Mouse (Mus musculus): ENCODE results near the gene Ctnna3. TPM values are rescaled to one million over a fixed set of nuclear protein-coding genes. Genes with fewer than 3 reads are reported as not detected.
"Not testable (repeated sequence)": the region's sequence is repeated elsewhere in the genome, so short reads cannot be mapped to it uniquely, and the experiment has no call there.

Ctnna3 gene
- polyA plus RNA-seq, 1 experiment from 2014 or later = 18.5 TPM

DNA sequence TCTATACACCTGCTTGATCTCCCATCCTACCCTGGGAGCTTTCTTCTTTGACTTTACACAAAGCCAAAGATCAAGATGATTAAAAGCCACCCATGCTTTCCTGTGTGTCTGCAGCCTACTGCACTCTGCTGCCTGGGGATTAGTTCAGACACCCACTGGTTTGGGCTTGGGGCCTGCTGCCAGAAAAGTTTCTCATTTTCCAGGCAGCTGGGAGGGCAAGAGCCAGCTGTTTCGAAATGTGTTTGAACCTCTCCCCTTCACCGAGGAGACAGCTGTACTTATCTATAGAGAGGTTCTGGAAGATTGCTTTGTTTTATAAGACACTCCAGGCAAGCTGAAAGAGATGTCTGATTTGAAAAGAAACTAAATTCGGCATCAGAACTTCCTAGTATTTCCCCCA, 1563.0 kb downstream of the Ctnna3 start:
- Histone ChIP-seq H3K27ac (replicated peaks) (no peak overlapping the region), H3K9ac (no peak overlapping the region), H3K36me3 (no peaks in the 10 kb centered on the region), H3K4me1 (no peaks in the 10 kb centered on the region), H3K4me2 (no peak overlapping the region), H3K27me3 (replicated peaks) (no peaks in the 10 kb centered on the region), H3K4me3 (no peak overlapping the region), H3K9me3 (0 out of 2 replicates have a peak, but pooled peaks cover 5% of the 10 kb centered on the region)
- 52% methylated on average over 3 of the region's 3 CpGs for WGBS
- ATAC-seq (ENCODE audit: extremely low read depth, insufficient number of reproducible peaks, low FRiP score, low TSS enrichment) = no peak

DNA sequence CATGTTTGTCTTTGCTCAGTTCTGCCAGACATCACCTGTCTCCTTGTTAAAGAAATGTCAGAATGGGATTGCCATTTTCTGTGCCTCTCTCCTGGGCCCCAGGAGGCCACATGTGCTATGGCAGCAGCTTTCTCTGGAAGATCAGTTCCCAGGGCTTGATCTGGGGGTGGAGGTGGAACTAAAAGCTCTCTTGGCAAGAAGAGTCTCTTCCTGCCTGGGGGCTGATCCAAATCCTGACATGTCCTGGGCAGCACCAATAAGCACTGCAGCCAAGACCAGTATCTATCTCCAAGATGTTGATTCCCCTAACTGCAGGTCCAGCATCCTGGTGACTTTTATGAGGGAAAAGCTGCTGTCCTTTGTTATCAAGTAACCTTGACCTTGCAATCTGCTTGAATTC, 1583.6 kb downstream of the Ctnna3 start:
- Histone ChIP-seq H3K4me1 (no peaks in the 10 kb centered on the region), H3K36me3 (no peaks in the 10 kb centered on the region), H3K4me3 (no peak overlapping the region), H3K4me2 (no peak overlapping the region), H3K27me3 (replicated peaks) (no peaks in the 10 kb centered on the region), H3K27ac (replicated peaks) (no peak overlapping the region), H3K9me3 (no peaks in the 10 kb centered on the region), H3K9ac (no peak overlapping the region)
- ATAC-seq (ENCODE audit: extremely low read depth, insufficient number of reproducible peaks, low FRiP score, low TSS enrichment) = no peak

GRCm38 (mm10) chr10:65022667-65023066, 1592.8 kb downstream of the Ctnna3 start:
- WGBS = 68% methylated on average over 2 of the region's 2 CpGs
- Histone ChIP-seq H3K9me3 (no peaks in the 10 kb centered on the region), H3K4me3 (no peak overlapping the region), H3K4me1 (no peaks in the 10 kb centered on the region), H3K36me3 (no peaks in the 10 kb centered on the region), H3K27ac (replicated peaks) (no peak overlapping the region), H3K27me3 (replicated peaks) (no peaks in the 10 kb centered on the region), H3K4me2 (no peak overlapping the region), H3K9ac (no peak overlapping the region)
- ATAC-seq (ENCODE audit: extremely low read depth, insufficient number of reproducible peaks, low FRiP score, low TSS enrichment) = no peak

DNA sequence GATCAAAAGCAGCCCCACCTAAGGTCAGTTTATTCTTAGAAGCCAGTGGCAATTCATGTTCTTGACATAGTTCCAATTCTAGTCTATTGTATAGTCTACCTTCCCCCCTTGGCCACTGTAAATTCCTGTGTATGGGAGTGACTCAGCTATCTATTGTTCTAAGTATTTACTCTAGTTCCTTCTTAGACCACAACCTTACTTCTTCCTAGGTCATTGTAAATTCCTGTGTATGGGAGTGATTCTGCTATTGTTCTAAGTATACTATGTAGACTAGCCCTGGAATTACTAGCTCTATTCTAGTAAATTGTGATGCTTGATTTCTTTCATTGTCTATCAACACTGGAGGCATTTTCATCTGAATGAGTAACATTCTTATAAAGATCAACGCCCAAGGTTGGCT, 1603.6 kb downstream of the Ctnna3 start:
- not testable (repeated sequence) for ATAC-seq (ENCODE audit: extremely low read depth, insufficient number of reproducible peaks, low FRiP score, low TSS enrichment)

More for the DNA sequence above, 1603.6 kb downstream of the Ctnna3 start:
- 81% methylated on average over 1 of the region's 1 CpGs for WGBS
- not testable (repeated sequence) for H3K4me1 ChIP-seq; H3K4me3 ChIP-seq; H3K27ac ChIP-seq (replicated peaks); H3K27me3 ChIP-seq (replicated peaks); H3K9me3 ChIP-seq; H3K4me2 ChIP-seq; H3K36me3 ChIP-seq; H3K9ac ChIP-seq

Other genes starting within 250 kb of the Ctnna3 start
- 4.7 and 5.3 TPM in 2 replicates for gene Mypn, start 226.1 kb upstream of the Ctnna3 start, polyA plus RNA-seq (2015; fragmentation: Nextera tagmentation; extraction: Ambion mirVana)
- 25.7 and 27.1 TPM in 2 replicates for gene Herc4, start 186.3 kb upstream of the Ctnna3 start, polyA plus RNA-seq (2015; fragmentation: Nextera tagmentation; extraction: Ambion mirVana)
- gene Sirt1, start 48.4 kb upstream of the Ctnna3 start, polyA plus RNA-seq (2015; fragmentation: Nextera tagmentation; extraction: Ambion mirVana) = 2.3 and 3.3 TPM in 2 replicates
- 8.5 and 10.1 TPM in 2 replicates for gene Dnajc12, start 47.7 kb upstream of the Ctnna3 start, polyA plus RNA-seq (2015; fragmentation: Nextera tagmentation; extraction: Ambion mirVana)
- gene Gm7075, start 8.3 kb upstream of the Ctnna3 start, polyA plus RNA-seq (2015; fragmentation: Nextera tagmentation; extraction: Ambion mirVana) = not detected in 2 replicates

Measured in heart, embryonic 13.5 days (tissue).